Mouse (Mus musculus) bone marrow, adult 2 months (tissue): ENCODE results near the gene Qdpr. TPM values are rescaled to one million over a fixed set of nuclear protein-coding genes. Genes with fewer than 3 reads are reported as not detected.

Experiments used
- H3K27ac ChIP-seq: fragments of 200-500 bp; 2 replicates; pipeline ENCODE4 v1.5.1; 2012; ENCODE audit warnings: low read depth, mild to moderate bottlenecking, control low read depth, inconsistent platforms, low read length; ENCODE audit not compliant: control insufficient read depth, poor library complexity, insufficient read depth
- H3K4me1 ChIP-seq: fragments of 200-500 bp; 2 replicates; pipeline ENCODE4 v1.6.1; 2011; ENCODE audit warnings: low read length; ENCODE audit not compliant: control insufficient read depth, insufficient read depth
- H3K4me3 ChIP-seq: fragments of 200-500 bp; replicated peaks from 2 replicates; pipeline ENCODE3; 2011; ENCODE audit warnings: mild to moderate bottlenecking, low read depth, low read length, control low read depth; ENCODE audit not compliant: control insufficient read depth
- CTCF ChIP-seq: fragments of 200-500 bp; IDR thresholded peaks from 2 replicates; pipeline ENCODE4 v1.5.1; 2011; ENCODE audit warnings: low read length, control low read depth; ENCODE audit not compliant: control insufficient read depth, insufficient read depth
- POLR2A ChIP-seq: fragments of 200-500 bp; IDR thresholded peaks from 2 replicates; pipeline ENCODE4 v1.6.1; 2011; ENCODE audit warnings: low read depth, mild to moderate bottlenecking, control low read depth, low read length, borderline replicate concordance; ENCODE audit not compliant: control insufficient read depth
- WGBS: fragments of 180-500 bp; shearing (Covaris S2); methylation state at CpG from one replicate; pipeline ENCODE4 v1.1.7; 2018; 5-methylcytosine and 5-hydroxymethylcytosine counted together
- polyA plus RNA-seq: library from polyadenylated mRNA; stranded (reverse); fragments of >200 nt; gene quantifications from 2 replicates; pipeline ENCODE4 v1.2.4, GENCODE M21; 2011; ENCODE audit warnings: low replicate concordance; ENCODE audit not compliant: missing spikeins, insufficient read depth, insufficient read length

The Qdpr gene
- polyA plus RNA-seq, 1 experiment, result 25.8 TPM

- WGBS, result 30% methylated on average over 2 of the region's 2 CpGs
- Histone ChIP-seq H3K27ac (no peak overlapping the region), H3K4me1 (no peaks in the 10 kb centered on the region; the same call in 1 of the 2 replicates), H3K4me3 (no peak overlapping the region)
- TF ChIP-seq CTCF (no peak), POLR2A (no peak)
Measured at GRCm38 (mm10) chr5:45384034-45384812, 65.8 kb downstream of the Qdpr start.

Other genes with a start within 250 kb of the Qdpr start
- not detected in 2 replicates for gene Clrn2, start 3.5 kb upstream of the Qdpr start, polyA plus RNA-seq
- 19.4 and 65.3 TPM in 2 replicates for gene Lap3, start 43.1 kb upstream of the Qdpr start, polyA plus RNA-seq
- 133 and 149 TPM in 2 replicates for gene Med28, start 70.0 kb upstream of the Qdpr start, polyA plus RNA-seq
- gene Fam184b, start 189.4 kb upstream of the Qdpr start, polyA plus RNA-seq, result not detected in 2 replicates
- gene Ncapg, start 219.7 kb upstream of the Qdpr start, polyA plus RNA-seq, result 59.3 and 90.9 TPM in 2 replicates